Mouse (Mus musculus) cortical plate, adult 2 months (tissue): Measurements from ENCODE around the gene Slc24a2.
A peak's percentile ranks its signal among the peaks of the same experiment; 100 is the strongest.

Experiments
- CTCF ChIP-seq: fragments of 200-500 bp; IDR thresholded peaks from 2 replicates; pipeline ENCODE4 v1.5.1; 2011; ENCODE audit warnings: mild to moderate bottlenecking, control low read depth, low read length; ENCODE audit not compliant: insufficient read depth; ENCODE audit errors: extremely low read depth
- POLR2A ChIP-seq: fragments of 200-500 bp; IDR thresholded peaks from 2 replicates; pipeline ENCODE4 v1.6.1; 2011; ENCODE audit warnings: mild to moderate bottlenecking, low read length, control low read depth; ENCODE audit not compliant: insufficient read depth; ENCODE audit errors: extremely low read depth

GRCm38 (mm10) chr4:86957576-86958411, 272.5 kb downstream of the Slc24a2 start:
- TF ChIP-seq POLR2A (no peak), CTCF (peak; percentile 79)
